Mouse (Mus musculus) cerebellum, adult 9-11 months (tissue): ENCODE data around the gene Ryr2.

ENCODE experiments used
- DNase-seq: peaks from one replicate; pipeline ENCODE4 v3.0.0; 2022

Gene Ryr2

DNA sequence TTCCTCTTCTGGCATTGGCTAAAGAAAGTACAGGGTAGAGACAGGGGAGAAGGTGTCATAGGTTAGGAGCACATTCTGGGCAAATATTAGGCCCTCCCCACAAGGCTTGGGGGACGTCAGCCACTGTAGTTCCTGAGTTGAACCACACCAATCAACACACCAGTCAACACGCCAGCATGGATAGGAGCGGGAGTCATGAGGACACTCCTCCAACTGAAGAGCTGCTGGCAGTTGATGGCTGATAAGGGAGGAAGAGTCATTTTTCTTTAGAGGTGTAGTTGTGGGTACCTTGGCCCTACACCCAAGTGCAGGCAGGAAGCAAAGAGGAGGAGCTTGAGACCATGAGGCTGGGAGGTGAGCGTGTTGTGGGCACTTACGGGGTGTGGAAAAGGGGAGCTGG lies 13.6 kb downstream of the Ryr2 start:
- peak; percentile 39 for DNase-seq

DNA sequence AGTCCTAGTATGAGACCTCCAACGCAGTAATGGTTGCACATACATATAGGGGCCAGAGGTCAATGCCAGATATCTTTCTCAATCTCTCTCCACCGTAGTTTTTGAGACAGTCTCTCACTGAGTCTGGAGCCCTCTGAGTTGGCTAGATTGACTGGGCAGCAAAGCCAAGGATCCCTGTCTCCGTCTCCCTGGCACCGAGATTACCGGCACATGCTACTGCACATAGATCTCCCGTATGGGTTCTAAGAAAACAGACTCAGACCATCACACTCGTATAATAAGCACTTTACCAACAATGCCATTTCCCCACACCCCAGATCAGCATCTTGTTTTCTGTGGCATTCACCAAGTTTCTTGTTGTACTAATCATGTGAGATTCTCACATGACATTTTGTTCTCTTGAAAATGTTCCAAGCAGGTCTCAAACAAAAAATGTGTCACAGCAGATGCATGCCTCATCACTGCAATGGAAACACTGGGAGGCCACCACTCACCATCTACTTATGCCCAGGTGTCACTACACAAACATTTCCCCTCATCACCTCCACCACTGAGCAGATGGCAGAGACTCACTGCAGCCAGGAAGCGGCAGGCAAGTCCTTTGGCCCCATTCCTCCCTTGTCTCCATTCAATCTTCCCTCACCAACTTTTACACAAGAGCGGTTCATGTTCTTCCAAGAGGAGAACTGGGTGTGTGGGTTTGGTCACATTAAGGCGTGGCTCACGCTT lies 14.2 kb downstream of the Ryr2 start:
- peak; percentile 80 for DNase-seq

DNA sequence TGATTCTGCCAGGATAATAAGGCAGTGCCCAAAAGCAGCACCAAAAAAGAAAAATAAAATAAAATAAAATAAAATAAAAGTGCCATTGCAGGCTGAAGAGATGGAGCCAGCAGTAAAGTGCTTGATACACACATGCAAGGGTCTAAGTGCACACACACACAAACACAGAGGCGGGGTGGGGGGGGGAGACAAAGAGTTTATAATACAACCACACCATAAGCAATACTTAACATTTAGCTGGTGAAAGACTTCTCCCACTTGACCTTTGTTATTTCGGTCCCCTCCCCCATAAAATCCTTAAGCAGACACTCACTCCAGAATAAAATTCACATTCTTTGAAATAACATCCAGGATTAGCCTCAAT lies 22.7 kb downstream of the Ryr2 start:
- no peak for DNase-seq

DNA sequence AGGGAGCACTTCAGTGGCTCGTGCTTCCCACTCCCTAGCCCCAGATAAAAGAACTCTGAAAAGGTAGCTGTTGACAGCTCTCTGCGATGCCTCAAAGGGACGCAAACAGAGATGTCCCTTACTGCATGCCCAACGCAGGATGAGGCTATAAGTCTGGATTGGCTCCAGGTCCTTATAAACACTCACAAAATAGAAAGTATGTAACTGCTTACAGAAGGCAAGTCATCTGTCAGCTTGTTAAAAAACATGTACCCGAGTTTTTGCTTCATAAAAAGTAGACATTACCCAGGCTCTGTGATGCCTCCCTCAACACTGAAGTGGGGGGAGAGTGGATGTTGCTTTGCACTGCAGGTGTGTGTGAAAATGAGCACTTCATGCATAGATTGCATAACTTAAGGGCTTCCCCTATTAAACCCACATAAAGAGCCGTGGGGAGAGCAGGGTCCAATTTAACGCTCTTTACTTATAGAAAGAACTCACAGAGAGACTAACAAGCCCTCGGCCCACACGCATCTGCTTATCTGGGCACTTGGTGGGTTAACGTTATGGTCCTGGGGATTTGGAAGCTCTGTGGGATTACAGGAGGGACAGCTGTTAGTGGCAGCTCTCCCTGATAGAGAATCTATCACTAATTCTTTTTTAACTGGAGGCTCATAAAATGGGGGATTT lies 23.2 kb downstream of the Ryr2 start:
- DNase-seq = no peak

DNA sequence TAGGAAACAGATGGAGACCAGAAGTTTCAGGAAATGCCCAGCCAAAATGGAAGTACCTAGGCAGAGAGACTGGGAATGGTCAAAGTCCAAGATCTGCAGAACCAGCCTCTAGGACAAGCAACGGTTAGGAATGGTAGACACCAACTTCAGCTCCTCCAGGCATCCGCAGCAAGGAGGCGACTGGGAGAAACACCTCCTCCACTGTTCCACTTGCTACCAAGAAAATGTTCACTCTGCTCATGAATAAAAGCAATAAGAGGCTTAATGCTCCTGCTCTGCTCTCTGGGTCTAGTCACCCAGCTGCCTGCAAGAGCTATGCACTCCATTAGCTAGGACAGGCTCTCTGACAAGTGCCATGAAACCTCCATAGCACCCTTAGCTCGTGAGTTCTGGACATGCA lies 26.2 kb downstream of the Ryr2 start:
- no peak for DNase-seq

DNA sequence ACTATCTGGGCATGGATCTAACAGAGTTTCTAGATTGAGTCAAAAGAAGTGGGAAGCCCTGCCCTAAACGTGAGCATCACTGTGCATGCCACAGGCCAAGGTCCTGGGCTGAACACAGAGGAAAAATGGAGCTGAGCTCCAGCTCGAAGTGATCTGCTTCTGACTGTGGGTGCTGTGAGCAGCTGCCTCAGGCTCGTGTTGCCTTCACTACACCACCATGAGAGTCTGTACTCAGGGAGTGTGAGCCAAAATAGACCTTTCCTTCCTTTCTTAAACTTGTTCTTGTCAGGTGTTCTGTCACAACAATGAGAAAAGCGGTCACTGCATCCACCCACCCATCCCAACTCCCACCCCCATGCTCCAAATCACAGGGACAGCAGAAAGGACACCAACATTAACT lies 27.2 kb downstream of the Ryr2 start:
- no peak for DNase-seq

DNA sequence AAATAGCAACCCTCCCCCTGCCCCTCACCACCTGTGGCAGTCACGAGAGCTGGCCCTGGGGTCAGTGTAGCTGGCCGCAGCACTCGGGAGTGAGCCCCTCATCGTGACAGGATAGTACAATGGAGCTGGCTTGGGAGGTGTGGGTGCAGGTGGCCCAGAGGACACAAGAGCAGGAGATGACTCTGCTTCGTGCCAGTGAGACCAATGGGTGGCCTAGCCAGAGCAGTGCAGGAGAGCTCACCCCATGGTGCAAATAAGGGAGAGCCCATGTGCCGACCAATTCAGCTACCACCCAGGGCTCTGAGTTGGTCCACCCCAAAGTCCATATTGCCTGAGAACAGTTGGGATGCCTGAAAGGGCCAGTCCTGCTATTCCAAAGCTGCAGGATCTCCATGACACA lies 31.8 kb downstream of the Ryr2 start:
- DNase-seq = no peak

DNA sequence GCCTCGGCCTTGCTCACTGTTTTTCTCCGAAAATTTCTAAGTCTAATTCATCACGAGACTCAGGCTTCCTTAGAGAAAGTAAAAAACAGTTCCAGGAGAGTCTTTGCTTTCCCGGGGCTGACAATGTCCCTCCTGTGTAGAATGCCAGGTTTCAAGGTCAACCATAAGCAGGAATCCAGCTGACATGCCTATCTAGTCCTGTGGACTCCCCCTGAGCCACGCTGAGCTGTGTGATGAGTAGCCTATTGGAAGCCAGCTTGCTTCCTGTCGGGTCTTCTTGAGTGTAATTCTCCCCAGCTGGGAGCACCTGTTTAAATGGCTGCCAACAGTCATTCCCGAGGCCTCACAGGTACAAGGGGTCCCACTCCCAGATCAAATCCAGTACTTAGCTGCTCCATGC lies 34.2 kb downstream of the Ryr2 start:
- DNase-seq = no peak

DNA sequence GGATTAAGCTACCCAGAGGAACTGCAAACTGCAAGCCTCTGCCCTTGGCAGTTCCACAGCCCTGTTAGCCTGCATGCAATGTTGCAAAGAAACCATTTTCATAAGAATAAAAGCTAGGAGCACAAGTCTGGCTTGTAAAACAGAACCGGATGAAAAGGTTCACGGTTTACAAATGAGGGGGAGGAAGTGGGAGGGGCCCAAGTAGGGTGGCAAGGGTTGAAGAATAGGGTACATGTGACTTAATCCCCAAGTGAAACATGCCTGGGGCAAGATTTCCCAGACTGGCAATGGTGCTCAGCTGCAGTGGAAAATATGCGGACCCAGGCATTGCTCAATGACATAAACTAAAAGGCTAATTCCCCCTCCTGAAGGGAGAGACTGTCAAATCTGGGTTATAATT lies 34.6 kb downstream of the Ryr2 start:
- DNase-seq = no peak

DNA sequence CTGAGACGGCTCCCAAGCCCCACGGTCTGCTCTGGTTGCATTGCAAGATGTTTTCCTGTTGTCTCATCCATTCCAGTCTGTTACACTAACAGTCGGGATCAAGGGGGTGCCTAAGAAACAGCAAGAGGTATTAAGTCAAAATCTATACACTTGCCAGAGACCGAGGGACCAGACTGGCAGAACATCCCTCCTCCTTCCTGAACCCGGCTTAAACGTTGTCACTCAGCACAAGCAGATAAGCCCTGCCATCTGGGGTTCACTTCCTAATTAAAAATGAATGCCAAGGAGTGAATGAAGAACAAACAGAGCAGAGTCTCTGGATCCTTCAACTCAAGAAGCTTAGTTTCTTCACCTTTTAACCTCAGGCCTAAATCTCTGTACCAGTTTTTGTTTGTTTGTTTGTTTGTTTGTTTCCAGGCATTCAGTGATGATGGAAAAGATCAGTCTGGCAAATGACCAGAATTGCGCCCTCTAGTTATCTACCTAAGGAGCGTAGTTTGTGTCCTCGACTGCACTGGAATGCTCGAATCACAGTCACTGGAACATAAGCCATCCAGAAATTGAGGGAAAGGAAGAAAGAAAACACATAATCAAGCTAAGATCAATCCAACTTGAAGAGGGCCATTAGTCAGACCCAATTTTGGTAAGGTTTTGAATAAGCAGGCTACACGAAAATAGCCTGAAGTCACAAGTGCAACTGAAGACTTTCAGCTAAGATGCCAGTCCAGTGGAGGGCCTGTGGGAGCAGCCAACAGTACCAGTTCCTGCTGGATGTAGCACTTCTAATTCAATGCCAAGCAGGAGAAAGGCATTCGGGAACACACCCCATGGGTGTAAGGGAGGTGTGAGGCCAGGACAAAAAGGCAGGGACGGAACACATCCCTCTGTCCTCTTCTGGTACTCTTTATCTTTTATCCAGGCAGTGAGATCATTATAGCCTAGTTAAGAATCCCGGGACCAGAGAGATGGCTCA lies 36.3 kb downstream of the Ryr2 start:
- DNase-seq = peak; percentile 55

DNA sequence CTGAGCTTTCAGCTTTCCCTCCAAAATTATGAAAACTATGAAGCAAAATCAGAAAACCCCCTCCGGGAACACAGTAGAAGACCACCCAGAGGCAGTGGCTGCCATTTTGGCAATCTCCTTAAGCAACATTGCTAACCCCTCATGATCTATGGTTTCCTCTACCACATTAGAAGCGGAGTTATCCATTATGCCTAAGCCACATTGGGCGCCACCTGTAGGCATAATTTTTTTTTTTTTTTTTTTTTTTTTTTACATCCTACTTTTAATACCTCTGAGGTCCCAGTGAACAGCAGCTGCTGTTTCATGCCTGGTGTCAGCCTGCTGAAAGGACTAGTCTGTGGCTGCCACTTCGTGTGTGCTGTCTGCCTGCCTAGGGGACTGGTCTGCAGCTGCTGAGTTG lies 42.2 kb downstream of the Ryr2 start:
- DNase-seq = no peak

DNA sequence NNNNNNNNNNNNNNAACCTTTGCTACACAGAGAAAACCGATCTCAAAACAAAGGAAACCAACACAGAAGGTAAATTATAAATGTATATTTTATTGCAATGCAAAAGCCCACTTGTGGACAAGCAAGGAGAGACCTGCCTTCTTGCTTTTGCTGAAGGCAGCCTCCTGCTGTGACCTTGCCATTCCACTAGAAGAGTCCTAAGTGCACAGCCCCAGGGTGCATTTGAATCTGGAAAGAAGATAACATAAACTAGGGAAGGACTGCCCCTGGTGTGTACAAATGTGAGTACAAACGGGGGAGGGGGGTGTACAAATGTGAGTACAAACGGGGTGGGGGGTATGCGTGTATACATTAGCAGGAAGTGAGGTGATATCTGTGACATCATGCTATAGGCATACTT lies 43.2 kb downstream of the Ryr2 start:
- no peak for DNase-seq

DNA sequence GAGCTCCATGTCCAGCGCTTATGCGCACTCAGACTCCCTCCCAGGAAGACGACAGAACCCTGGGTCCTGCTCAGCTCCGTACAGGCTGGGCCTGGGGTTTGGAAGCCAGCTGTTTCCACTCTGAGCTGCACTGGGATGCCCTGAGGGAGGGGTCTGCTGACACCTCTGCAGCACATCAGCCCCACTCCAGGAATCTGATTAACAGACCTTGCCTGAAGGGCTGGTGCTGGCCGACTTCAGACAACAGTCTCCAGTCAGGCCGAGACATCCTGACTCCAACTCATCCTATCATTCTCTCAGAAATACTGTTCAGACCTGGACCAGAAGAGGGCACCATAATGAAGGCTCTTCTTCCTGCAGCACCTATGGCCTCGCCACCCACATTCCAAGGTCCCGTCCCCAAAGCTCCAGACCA lies 49.4 kb downstream of the Ryr2 start:
- no peak for DNase-seq

DNA sequence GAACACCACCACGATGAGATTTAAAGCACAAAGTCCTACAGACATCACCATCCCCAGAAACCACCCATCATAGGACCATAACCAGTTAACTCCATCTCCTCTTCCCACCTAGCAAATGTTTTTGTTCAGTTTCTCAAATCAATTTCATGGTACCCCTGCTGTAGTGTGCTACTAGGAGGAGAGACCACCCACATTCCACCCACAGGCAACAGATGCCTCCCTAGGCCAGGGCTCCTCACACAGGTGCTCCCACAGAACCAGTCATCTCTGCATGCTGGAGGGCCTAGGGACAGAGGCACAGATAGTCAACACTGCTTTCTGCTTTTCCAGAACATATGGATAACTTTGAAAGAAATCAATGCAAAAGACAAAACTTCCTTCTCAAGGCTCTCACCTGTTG lies 50.8 kb downstream of the Ryr2 start:
- DNase-seq = no peak

DNA sequence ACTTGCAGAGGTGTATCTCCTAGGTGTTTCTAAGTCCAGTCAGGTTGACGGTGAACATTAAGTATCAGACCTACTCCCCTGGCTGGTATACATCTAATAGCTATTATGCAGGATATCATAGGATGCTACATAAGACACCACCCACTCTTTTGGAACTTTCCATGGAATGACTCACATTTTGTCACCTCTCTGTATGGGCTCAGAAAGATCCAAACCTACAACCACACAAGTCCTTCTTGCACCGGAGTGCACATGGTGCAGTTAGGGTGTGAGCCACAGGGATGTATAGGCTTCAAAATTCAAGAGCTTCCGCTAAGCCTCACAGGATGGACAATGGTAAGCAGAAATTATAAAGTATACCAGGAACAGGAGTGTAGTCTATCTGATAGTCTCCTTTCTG lies 52.8 kb downstream of the Ryr2 start:
- no peak for DNase-seq

DNA sequence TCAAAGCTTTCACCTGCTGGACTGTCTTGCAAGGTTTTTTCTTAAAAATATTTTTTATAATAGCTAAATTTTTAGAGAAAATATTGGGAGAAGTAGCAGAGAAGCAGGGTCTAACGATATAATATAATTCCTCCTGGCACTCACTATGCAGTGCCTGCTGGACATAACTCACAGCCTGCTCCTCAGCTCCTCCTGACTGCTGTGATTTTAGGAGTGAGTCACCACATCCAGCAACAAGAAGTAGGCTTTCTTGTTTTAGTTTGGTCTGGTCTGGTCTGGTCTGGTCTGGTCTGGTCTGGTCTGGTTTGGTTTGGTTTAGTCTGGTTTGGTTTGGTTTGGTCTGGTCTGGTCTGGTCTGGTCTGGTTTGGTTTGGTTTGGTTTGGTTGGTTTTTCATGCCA lies 55.9 kb downstream of the Ryr2 start:
- DNase-seq = no peak

DNA sequence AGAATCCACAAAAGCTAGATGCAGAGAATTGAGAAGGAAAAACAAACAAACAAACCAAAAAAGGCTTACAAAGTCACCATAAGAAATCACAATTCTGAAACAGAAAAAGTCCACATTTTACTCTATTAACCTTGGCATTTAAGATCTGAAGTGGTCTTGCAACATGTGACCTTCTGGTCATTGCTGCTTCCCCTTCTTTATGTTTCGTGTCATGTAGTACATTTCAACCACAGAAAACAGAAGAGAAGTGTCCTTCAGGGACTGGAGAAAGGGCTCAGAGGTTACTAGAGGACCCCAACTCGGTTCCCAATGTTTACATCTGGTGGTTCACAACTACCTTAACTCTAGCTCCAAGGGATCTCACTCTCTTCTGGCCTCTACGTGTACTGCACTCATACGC lies 59.7 kb downstream of the Ryr2 start:
- DNase-seq = no peak

DNA sequence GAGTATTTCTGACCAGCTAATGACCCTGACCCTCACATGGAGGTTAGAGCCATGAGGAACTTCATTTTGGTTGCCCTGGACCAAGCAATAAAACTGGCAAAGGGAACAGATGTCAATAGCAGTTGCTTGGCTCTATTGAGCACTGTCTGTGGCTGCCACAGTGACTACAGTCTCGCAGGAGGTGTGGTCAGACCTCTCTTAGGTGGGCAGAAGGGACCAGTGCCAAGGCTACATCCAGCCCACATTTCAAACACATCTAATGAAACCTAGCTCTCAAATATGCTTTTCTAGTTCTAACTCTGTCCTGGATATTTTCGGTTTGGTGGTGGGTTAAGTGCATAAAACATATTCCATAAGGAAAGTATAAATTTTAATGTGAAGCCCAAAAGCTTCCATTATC lies 62.0 kb downstream of the Ryr2 start:
- no peak for DNase-seq

DNA sequence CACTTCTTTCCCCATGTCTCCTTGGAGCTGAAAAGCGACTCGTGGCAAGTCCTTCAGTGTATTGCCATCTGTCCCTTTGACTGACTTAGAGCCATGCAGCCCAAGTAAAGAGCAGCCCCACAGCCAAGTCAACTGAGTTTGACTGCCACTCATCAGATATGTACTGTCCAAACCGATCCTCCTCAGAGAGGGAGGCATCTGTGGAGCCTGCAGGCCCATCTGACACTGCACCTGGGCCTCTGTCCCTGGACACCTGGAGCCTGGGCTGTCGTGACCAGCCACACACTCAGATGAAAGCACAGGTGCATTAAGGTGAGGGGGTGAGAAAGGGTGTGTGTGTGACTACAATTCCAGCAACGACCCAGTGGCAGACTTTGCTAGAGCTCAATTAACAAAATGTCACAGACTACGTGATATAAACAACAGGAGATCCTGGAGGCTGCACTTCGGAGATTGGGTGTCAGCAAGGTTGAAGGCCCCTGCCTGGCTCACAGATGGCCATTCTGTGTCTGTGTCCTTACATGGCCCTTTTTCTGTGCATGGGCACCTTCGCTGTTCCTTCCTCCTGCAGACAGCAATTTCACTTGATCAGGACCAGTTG lies 63.8 kb downstream of the Ryr2 start:
- DNase-seq = peak; percentile 89

DNA sequence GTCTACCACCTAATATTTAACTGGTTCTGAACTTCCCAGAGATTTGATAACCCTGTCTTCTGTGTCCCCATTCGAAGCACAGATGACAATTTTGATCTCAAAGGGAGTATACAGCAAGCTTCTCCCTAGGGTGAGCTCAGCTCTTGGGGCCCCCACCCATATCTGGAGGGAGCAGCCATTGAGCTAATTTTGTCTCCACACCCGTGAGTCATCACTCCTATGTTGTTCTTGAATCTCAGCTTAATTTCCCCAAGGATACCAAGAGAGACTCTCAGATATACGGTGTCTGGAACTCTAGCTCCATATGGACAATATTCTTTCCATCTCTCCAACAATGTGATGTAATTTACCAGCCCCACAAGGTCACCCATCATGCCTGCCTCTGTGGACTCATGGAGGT lies 66.8 kb downstream of the Ryr2 start:
- DNase-seq = no peak

DNA sequence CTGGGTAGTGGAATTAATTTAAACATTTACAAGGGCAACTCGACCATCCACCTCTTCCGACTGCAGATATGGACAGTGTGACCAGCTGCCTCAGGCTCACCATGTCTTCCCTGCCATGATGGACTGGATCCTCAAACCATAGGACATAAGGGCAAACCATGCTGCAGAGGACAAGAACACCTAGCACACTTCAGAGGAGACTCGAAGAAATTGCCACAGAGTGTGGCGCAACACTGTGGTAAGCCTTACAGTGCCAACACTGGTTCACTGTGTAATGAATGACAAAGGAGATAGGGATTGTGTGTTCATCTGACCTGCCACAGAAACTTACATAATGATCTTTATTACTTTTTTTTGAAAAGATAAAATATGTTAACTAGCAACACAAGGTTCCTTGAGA lies 68.1 kb downstream of the Ryr2 start:
- no peak for DNase-seq

DNA sequence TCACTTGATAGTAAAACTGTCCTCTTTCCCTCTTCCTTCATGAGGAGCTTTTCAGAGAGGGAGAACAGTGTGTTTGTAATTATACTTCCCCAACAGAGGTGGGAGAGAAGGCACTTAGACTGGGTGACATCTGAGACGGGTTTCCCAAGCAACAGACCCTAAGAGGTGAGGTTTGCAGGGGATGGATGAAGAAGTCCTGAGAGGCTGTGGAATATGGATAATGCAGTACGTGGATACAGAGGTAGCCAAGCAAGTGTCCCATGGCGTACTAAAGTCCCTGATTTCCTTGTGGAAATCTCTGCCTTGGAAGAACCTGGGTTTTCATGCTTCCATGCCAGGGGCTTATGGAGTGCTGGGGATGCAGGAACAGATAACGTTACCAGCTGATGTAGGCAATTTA lies 69.5 kb downstream of the Ryr2 start:
- DNase-seq = no peak

DNA sequence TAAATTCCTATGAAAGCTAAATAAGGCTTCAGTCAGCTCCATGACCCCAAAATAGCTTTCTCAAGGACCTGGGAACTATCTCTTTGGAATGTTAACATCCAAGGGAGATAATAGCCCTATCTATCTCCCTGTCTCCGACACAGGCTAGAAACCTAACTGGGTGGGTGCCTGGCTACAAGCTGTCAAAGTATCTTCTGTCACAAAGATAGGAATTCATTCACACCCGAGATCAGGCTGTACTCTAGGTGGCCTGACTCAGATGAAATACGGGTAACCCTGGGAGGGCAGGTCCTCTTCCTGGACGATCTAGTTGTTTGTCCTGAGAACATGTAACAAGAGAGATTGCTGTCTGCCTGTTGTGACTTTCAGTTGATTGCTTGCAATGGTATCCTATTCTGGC lies 69.9 kb downstream of the Ryr2 start:
- no peak for DNase-seq

DNA sequence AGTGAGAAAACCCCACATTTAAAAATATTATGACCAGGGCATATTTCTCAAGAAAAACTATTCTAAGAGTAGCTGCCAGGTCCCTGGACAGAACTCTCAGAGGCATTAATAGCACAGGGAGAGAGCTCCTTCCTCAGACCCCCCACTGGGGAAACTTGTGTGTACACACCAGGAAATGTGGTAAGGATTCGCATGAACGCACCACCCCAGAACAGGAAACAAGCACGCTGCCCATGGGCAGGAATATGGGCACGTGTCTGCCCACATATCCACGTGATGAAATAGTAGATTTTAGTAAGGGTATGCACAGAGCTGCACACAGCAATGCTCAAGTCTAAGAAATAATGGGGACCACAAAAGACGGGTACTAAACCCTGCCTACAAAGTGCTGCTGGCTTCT lies 72.8 kb downstream of the Ryr2 start:
- DNase-seq = no peak
